Mouse (Mus musculus) spleen, adult 2 months (tissue): ENCODE results near the gene Plin1.

Experiments
- CTCF ChIP-seq: fragments of 200-500 bp; IDR thresholded peaks from 2 replicates; pipeline ENCODE4 v1.5.1; 2011; ENCODE audit warnings: mild to moderate bottlenecking, inconsistent platforms; ENCODE audit not compliant: insufficient read depth, insufficient read length, insufficient replicate concordance; ENCODE audit errors: extremely low read depth
- POLR2A ChIP-seq: fragments of 200-500 bp; IDR thresholded peaks from 2 replicates; pipeline ENCODE4 v1.6.1; 2011; ENCODE audit warnings: low read depth, low read length, inconsistent platforms

GRCm38 (mm10) chr7:79756334-79756733 lies 23.6 kb upstream of the Plin1 start:
- TF ChIP-seq CTCF (no peak), POLR2A (no peak)
